Mouse (Mus musculus): ENCODE data around the gene Arhgap27. TPM values are rescaled to one million over a fixed set of nuclear protein-coding genes. Genes with fewer than 3 reads are reported as not detected.

Arhgap27 gene
- polyA plus RNA-seq, 1 experiment from 2014 or later: 6.5 TPM

Other genes with a start within 250 kb of the Arhgap27 start
- 3.4 and 3.7 TPM in 2 replicates for gene Hexim1, start 247.5 kb downstream of the Arhgap27 start, polyA plus RNA-seq (2014; fragmentation: Nextera tagmentation; extraction: Ambion mirVana)
- 4.1 and 4.6 TPM in 2 replicates for gene Hexim2, start 231.3 kb downstream of the Arhgap27 start, polyA plus RNA-seq (2014; fragmentation: Nextera tagmentation; extraction: Ambion mirVana)
- gene Fmnl1, start 192.6 kb downstream of the Arhgap27 start, polyA plus RNA-seq (2014; fragmentation: Nextera tagmentation; extraction: Ambion mirVana): 2.3 and 2.9 TPM in 2 replicates
- gene 1700023F06Rik, start 155.1 kb downstream of the Arhgap27 start, polyA plus RNA-seq (2014; fragmentation: Nextera tagmentation; extraction: Ambion mirVana): 0.18 and 0.30 TPM in 2 replicates
- not detected in 2 replicates for gene Spata32, start 145.3 kb downstream of the Arhgap27 start, polyA plus RNA-seq (2014; fragmentation: Nextera tagmentation; extraction: Ambion mirVana)
- gene Map3k14, start 96.2 kb downstream of the Arhgap27 start, polyA plus RNA-seq (2014; fragmentation: Nextera tagmentation; extraction: Ambion mirVana): 1.3 and 1.5 TPM in 2 replicates
- gene Plekhm1, start 49.0 kb upstream of the Arhgap27 start, polyA plus RNA-seq (2014; fragmentation: Nextera tagmentation; extraction: Ambion mirVana): 6.3 and 6.5 TPM in 2 replicates
- gene Lrrc37a, start 140.9 kb upstream of the Arhgap27 start, polyA plus RNA-seq (2014; fragmentation: Nextera tagmentation; extraction: Ambion mirVana): not detected in 2 replicates

All from heart, embryonic 14.5 days (tissue).